Mouse (Mus musculus) adrenal gland (tissue): ENCODE measurements around the gene Ptgfrn.

Experiments used
- intact Hi-C: fragments of 180-260 bp; cut with DNase I; formaldehyde crosslinking; loops from one replicate; pipeline ENCODE4 v1.15.1; 2025

Ptgfrn gene

GRCm38 (mm10) chr3:101010589-101011202, 99.4 kb downstream of the Ptgfrn start:
- intact Hi-C loops = no loop called here

GRCm38 (mm10) chr3:101007112-101007782, 102.8 kb downstream of the Ptgfrn start:
- intact Hi-C loops = no loop called here

GRCm38 (mm10) chr3:101005392-101005791, 104.7 kb downstream of the Ptgfrn start:
- intact Hi-C loops = no loop called here

- intact Hi-C loops = no loop called here
Measured at GRCm38 (mm10) chr3:101003575-101004356, 106.3 kb downstream of the Ptgfrn start.

- intact Hi-C loops = no loop called here
Measured at GRCm38 (mm10) chr3:100999732-101000131, 110.3 kb downstream of the Ptgfrn start.

GRCm38 (mm10) chr3:100998904-100999340, 111.2 kb downstream of the Ptgfrn start:
- intact Hi-C loops = no loop called here

GRCm38 (mm10) chr3:100997785-100998570, 112.1 kb downstream of the Ptgfrn start:
- intact Hi-C loops = no loop called here

- intact Hi-C loops = no loop called here
Measured at GRCm38 (mm10) chr3:100994252-100994651, 115.8 kb downstream of the Ptgfrn start.

GRCm38 (mm10) chr3:100993718-100994117, 116.4 kb downstream of the Ptgfrn start:
- intact Hi-C loops = no loop called here

- intact Hi-C loops = no loop called here
Measured at GRCm38 (mm10) chr3:100993158-100993557, 116.9 kb downstream of the Ptgfrn start.
